Mouse (Mus musculus) lung, postnatal 0 days (tissue): Measurements from ENCODE around the gene Tek. TPM values are rescaled to one million over a fixed set of nuclear protein-coding genes. Genes with fewer than 3 reads are reported as not detected.

Experiments used
- ATAC-seq: fragments of 200-750 bp; cut with Nextera tagmentation; 2 replicates; pipeline ENCODE4 v1.8.0; 2017; ENCODE audit warnings: moderate library complexity
- DNase-seq: peaks from one replicate; pipeline ENCODE4 v3.0.0-alpha.2; 2016; ENCODE audit warnings: low spot score
- H3K27ac ChIP-seq: fragments of 300-500 bp; sonication (generic); 2 replicates; pipeline ENCODE4 v1.5.1; 2014; ENCODE audit warnings: antibody characterized with exemption, mild to moderate bottlenecking, low read length, mixed read lengths
- H3K27me3 ChIP-seq: fragments of 300-500 bp; sonication (generic); replicated peaks from 2 replicates; pipeline ENCODE4 v1.6.1; 2014; ENCODE audit warnings: low read length, mixed read lengths; ENCODE audit not compliant: insufficient read depth
- H3K36me3 ChIP-seq: fragments of 300-500 bp; sonication (generic); 2 replicates; pipeline ENCODE4 v1.6.1; 2014; ENCODE audit warnings: low read length, mixed read lengths; ENCODE audit not compliant: insufficient read depth
- H3K4me1 ChIP-seq: fragments of 300-500 bp; sonication (generic); 2 replicates; pipeline ENCODE4 v1.6.1; 2014; ENCODE audit warnings: antibody characterized with exemption, low read depth, low read length, mixed read lengths; ENCODE audit not compliant: insufficient read depth
- H3K4me2 ChIP-seq: fragments of 300-500 bp; sonication (generic); replicated peaks from 2 replicates; pipeline ENCODE4 v1.6.1; 2014; ENCODE audit warnings: low read depth, mild to moderate bottlenecking, low read length, moderate library complexity, mixed read lengths
- H3K4me3 ChIP-seq: fragments of 300-500 bp; sonication (generic); 2 replicates; pipeline ENCODE4 v1.5.1; 2014; ENCODE audit warnings: low read depth, low read length
- H3K9ac ChIP-seq: fragments of 300-500 bp; sonication (generic); replicated peaks from 2 replicates; pipeline ENCODE4 v1.6.1; 2014; ENCODE audit warnings: low read depth, mild to moderate bottlenecking
- H3K9me3 ChIP-seq: fragments of 300-500 bp; sonication (generic); 2 replicates; pipeline ENCODE4 v1.6.1; 2016; ENCODE audit warnings: low read length, mixed read lengths
- CTCF ChIP-seq: IDR thresholded peaks from 2 replicates; pipeline ENCODE4 v1.5.1; 2016; ENCODE audit warnings: antibody characterized with exemption, mild to moderate bottlenecking
- EP300 ChIP-seq: IDR thresholded peaks from 2 replicates; pipeline ENCODE4 v1.6.1; 2016; ENCODE audit warnings: antibody characterized with exemption, mild to moderate bottlenecking, control low read depth
- WGBS: fragments of 180-500 bp; shearing (Covaris S2); extraction: QIAGEN DNeasy Blood & Tissue Kit; methylation state at CpG from one replicate; pipeline ENCODE4 v1.1.7; 2014; 5-methylcytosine and 5-hydroxymethylcytosine counted together
- polyA plus RNA-seq: library from polyadenylated mRNA; unstranded; fragments of >200 nt; fragmentation: Nextera tagmentation; extraction: Ambion mirVana; gene quantifications from 2 replicates; pipeline ENCODE4 v1.2.1, GENCODE M21; 2015

Tek gene
- polyA plus RNA-seq, 1 experiment from 2014 or later = 71.8 TPM

DNA sequence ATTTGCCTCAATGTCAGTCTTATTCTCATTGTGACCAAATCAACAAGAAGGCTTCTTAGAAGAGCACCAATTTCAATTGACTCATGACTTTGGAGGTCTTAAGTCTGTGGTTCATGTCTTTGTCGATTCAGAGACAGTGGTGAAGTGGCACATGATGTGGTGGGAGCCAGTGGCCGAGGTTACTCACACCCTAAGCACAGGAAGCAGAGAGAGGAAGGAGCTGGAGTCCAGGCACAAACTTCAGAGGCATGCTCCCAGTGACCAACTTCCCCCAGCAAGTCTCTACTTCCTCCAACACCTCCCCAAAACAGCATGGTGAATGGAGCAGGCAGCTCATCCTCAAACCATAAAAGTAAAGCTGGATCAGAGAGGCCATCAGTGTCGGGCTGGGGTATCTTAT, 29.5 kb downstream of the Tek start:
- H3K36me3 ChIP-seq = no peaks in the 10 kb centered on the region
- H3K4me2 ChIP-seq = no peak overlapping the region
- no peak for DNase-seq
- peak; percentile 52; the same call in 1 of the 2 replicates for ATAC-seq
- H3K9me3 ChIP-seq = no peaks in the 10 kb centered on the region
- TF ChIP-seq EP300 (no peak), CTCF (no peak)
- H3K27ac ChIP-seq = no peak overlapping the region
- 49% methylated on average over 3 of the region's 3 CpGs for WGBS
- H3K4me1 ChIP-seq = no peaks in the 10 kb centered on the region
- no peaks in the 10 kb centered on the region for H3K27me3 ChIP-seq
- no peak overlapping the region for H3K4me3 ChIP-seq
- H3K9ac ChIP-seq = no peak overlapping the region

GRCm38 (mm10) chr4:94781043-94781442, 42.0 kb downstream of the Tek start:
- DNase-seq = no peak
- Histone ChIP-seq H3K9me3 (no peaks in the 10 kb centered on the region), H3K27ac (no peak overlapping the region), H3K27me3 (no peaks in the 10 kb centered on the region), H3K9ac (no peak overlapping the region), H3K36me3 (no peaks in the 10 kb centered on the region), H3K4me2 (no peak overlapping the region), H3K4me3 (no peak overlapping the region), H3K4me1 (no peaks in the 10 kb centered on the region)
- ATAC-seq = no peak
- TF ChIP-seq EP300 = no peak
- TF ChIP-seq CTCF = no peak
- 91% methylated on average over 5 of the region's 5 CpGs for WGBS

- H3K4me2 ChIP-seq = no peak overlapping the region
- H3K27ac ChIP-seq = no peak overlapping the region
- ATAC-seq (no peak), DNase-seq (peak; percentile 8)
- H3K9me3 ChIP-seq = no peaks in the 10 kb centered on the region
- H3K9ac ChIP-seq = no peak overlapping the region
- 93% methylated on average over 2 of the region's 2 CpGs for WGBS
- H3K36me3 ChIP-seq = no peaks in the 10 kb centered on the region
- no peaks in the 10 kb centered on the region for H3K27me3 ChIP-seq
- H3K4me3 ChIP-seq = no peak overlapping the region
- H3K4me1 ChIP-seq = no peaks in the 10 kb centered on the region
- peak; percentile 43; the same call in 1 of the 2 replicates for TF ChIP-seq EP300
- TF ChIP-seq CTCF = no peak
Observed at GRCm38 (mm10) chr4:94785921-94786320, 46.8 kb downstream of the Tek start.

- Histone ChIP-seq H3K27ac (no peak overlapping the region), H3K27me3 (no peaks in the 10 kb centered on the region), H3K4me2 (no peak overlapping the region), H3K4me1 (no peaks in the 10 kb centered on the region), H3K36me3 (no peaks in the 10 kb centered on the region), H3K4me3 (no peak overlapping the region), H3K9ac (no peak overlapping the region), H3K9me3 (no peaks in the 10 kb centered on the region)
- TF ChIP-seq EP300 (no peak), CTCF (no peak)
- 50% methylated on average over 1 of the region's 1 CpGs for WGBS
- DNase-seq (peak; percentile 49), ATAC-seq (no peak)
Observed at GRCm38 (mm10) chr4:94803187-94803586, 64.1 kb downstream of the Tek start.

GRCm38 (mm10) chr4:94810616-94811015, 71.5 kb downstream of the Tek start:
- no peak overlapping the region for H3K27ac ChIP-seq
- H3K9me3 ChIP-seq = no peaks in the 10 kb centered on the region
- no peak for ATAC-seq
- H3K36me3 ChIP-seq = no peaks in the 10 kb centered on the region
- WGBS = 65% methylated on average over 1 of the region's 1 CpGs
- H3K4me2 ChIP-seq = no peak overlapping the region
- DNase-seq = no peak
- TF ChIP-seq EP300 (no peak), CTCF (no peak)
- H3K4me3 ChIP-seq = no peak overlapping the region
- no peak overlapping the region for H3K9ac ChIP-seq
- H3K4me1 ChIP-seq = no peaks in the 10 kb centered on the region
- H3K27me3 ChIP-seq = no peaks in the 10 kb centered on the region

DNA sequence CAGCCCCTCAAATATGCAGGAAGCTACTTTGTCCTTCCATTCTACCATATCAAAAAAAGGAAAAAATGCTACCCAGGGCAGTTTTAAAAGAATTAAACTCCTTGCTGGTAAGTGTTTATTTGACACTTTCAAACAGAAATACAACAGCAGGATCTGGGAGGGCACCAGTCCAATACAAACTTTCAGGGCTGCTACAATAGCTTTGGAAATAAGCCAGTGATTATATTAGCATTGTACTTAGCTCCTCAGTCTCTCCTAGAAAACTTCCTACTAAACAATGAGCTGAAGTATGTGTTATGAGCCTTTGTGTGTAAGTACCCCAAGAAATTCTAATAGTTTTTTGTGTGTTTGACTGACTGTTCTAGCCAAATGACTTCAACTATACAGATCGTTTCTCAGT, 87.8 kb downstream of the Tek start:
- H3K27me3 ChIP-seq = no peaks in the 10 kb centered on the region
- H3K4me3 ChIP-seq = no peak overlapping the region
- no peak for TF ChIP-seq CTCF
- TF ChIP-seq EP300 = peak; percentile 48
- WGBS = 30% methylated on average over 1 of the region's 1 CpGs
- no peak overlapping the region for H3K9ac ChIP-seq
- H3K36me3 ChIP-seq = no peaks in the 10 kb centered on the region
- H3K4me2 ChIP-seq = 0 out of 2 replicates have a peak overlapping the region, but pooled peaks have one; percentile 15
- peak; percentile 60 for ATAC-seq
- H3K27ac ChIP-seq = no peak overlapping the region
- no peaks in the 10 kb centered on the region for H3K9me3 ChIP-seq
- H3K4me1 ChIP-seq = no peaks in the 10 kb centered on the region; the same call in 1 of the 2 replicates
- peak; percentile 83 for DNase-seq

DNA sequence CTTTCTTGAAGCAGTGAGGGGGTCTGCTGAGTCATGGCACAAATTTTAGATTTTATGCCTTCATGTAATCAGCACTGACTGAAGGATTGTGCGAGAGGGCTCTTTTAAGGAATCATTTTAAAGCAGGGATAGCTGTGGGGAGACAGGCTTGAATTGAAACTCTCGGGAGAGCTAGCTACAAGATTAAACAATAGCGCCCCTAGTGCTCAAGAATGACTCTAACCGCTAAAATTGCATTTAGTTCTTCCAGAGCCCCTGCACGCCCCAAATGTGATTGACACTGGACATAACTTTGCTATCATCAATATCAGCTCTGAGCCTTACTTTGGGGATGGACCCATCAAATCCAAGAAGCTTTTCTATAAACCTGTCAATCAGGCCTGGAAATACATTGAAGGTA, 88.3 kb downstream of the Tek start:
- H3K9ac ChIP-seq = no peak overlapping the region
- no peaks in the 10 kb centered on the region; the same call in 1 of the 2 replicates for H3K4me1 ChIP-seq
- H3K27ac ChIP-seq = no peak overlapping the region
- H3K4me3 ChIP-seq = no peak overlapping the region
- TF ChIP-seq CTCF (peak; percentile 64), EP300 (no peak)
- H3K9me3 ChIP-seq = no peaks in the 10 kb centered on the region
- H3K27me3 ChIP-seq = no peaks in the 10 kb centered on the region
- DNase-seq (peak; percentile 70), ATAC-seq (no peak)
- H3K4me2 ChIP-seq = 0 out of 2 replicates have a peak overlapping the region, but pooled peaks have one; percentile 15
- H3K36me3 ChIP-seq = no peaks in the 10 kb centered on the region
- WGBS = 28% methylated on average over 5 of the region's 5 CpGs
